Mouse (Mus musculus): ENCODE data around the gene Gm12569. TPM values are rescaled to one million over a fixed set of nuclear protein-coding genes. Genes with fewer than 3 reads are reported as not detected.

Gene Gm12569
- total RNA-seq, 1 experiment from 2014 or later = not detected

Other genes starting within 250 kb of the Gm12569 start
- gene Olfr1377, start 238.5 kb upstream of the Gm12569 start, total RNA-seq (2017) = not detected in 3 replicates
- gene Olfr51, start 216.9 kb upstream of the Gm12569 start, total RNA-seq (2017) = not detected in 3 replicates
- gene Olfr54, start 206.2 kb upstream of the Gm12569 start, total RNA-seq (2017) = not detected in 3 replicates
- gene Olfr1375, start 172.4 kb upstream of the Gm12569 start, total RNA-seq (2017) = not detected in 3 replicates
- not detected in 3 replicates for gene Zfp354a, start 161.2 kb upstream of the Gm12569 start, total RNA-seq (2017)
- gene Clk4, start 41.3 kb downstream of the Gm12569 start, total RNA-seq (2017) = 398 to 459 TPM (median 457 TPM) in 3 replicates
- gene BC049762, start 42.6 kb downstream of the Gm12569 start, total RNA-seq (2017) = not detected in 3 replicates
- gene Col23a1, start 69.4 kb downstream of the Gm12569 start, total RNA-seq (2017) = 0.21 to 0.39 TPM in 2 of 3 replicates, not detected in the other

All from monocyte, adult 5-6 weeks (primary cell).